Mouse (Mus musculus) C2C12 (cell line): ENCODE measurements around the gene Idua.

ENCODE experiments used
- MYOG ChIP-seq: IDR thresholded peaks from one replicate; pipeline ENCODE4 v1.6.1; 2011; ENCODE audit not compliant: control insufficient read depth, insufficient read length; ENCODE audit errors: extremely low read depth
- USF1 ChIP-seq: IDR thresholded peaks from one replicate; pipeline ENCODE4 v1.6.1; 2011; ENCODE audit warnings: low read depth, mild to moderate bottlenecking, control low read depth, moderate library complexity

DNA sequence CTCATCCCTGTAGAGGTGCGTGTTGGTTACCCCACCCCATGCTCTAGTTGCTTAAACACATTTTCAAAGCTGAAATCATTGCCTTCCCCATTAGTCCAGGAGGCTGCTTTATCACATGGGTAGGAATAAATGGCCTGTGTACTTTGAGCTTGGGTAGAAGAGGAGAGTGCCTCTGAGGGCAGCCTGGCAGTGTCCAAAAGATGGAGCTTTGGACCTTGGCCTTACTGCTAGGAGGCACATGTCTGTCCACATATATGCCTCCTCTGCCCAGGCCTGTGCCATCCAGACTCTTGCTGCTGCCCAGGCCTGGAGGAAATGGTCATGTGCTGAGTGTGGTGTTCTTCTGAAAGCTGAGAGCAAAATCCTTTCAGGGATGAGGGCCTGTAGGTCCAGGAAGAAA is 48.3 kb downstream of the Idua start:
- TF ChIP-seq USF1 (no peak), MYOG (no peak)
